17 mouse cellular contexts compared by ENCODE assay signal in genomic region chr13:107577272-107577671, GRCm38 (mm10).
A peak's percentile ranks its signal among the peaks of the same experiment; 100 is the strongest.
DNase-seq lines count a peak whose midpoint lies in the region; ATAC-seq and TF ChIP-seq lines count a peak whose summit lies in the region.
"Had no signal": no experiment of that assay in that cellular context is flagged by ENCODE, and none has a peak within 500 bp of the region (broad histone marks: within the 10 kb centered on the region; RNA-seq: fewer than 3 reads in every experiment).

No protein-coding gene starts in this region.

- no peak for TF ChIP-seq CTCF in liver, embryonic 14.5 days (IDR thresholded peaks at IDR 0.05; ENCODE audit: low read depth)

- no peak for ATAC-seq in midbrain, embryonic 11.5 days (ENCODE audit: low FRiP score)
- no peak for ATAC-seq in midbrain, embryonic 16.5 days
- ATAC-seq in liver, embryonic 14.5 days (ENCODE audit: insufficient read depth): peak; percentile 96
- ATAC-seq: midbrain, embryonic 15.5 days had no signal

- H3K9me3 ChIP-seq in midbrain, embryonic 11.5 days (ENCODE audit: control insufficient read depth, low read length): no peaks in the 10 kb centered on the region
- no peaks in the 10 kb centered on the region for H3K9me3 ChIP-seq in midbrain, embryonic 16.5 days (replicated peaks; ENCODE audit: control insufficient read depth, low read length, poor library complexity, severe bottlenecking)
- H3K9me3 ChIP-seq in erythroblast, embryonic 14.5 days (ENCODE audit: control insufficient read depth, low read length): no peaks in the 10 kb centered on the region
- no peaks in the 10 kb centered on the region for H3K9me3 ChIP-seq in liver, embryonic 14.5 days (ENCODE audit: control insufficient read depth, low read length)
- H3K9me3 ChIP-seq: embryonic facial prominence, embryonic 12.5 days; forebrain, embryonic 10.5 days; hindbrain, embryonic 13.5 days; midbrain, embryonic 15.5 days had no signal

- H3K4me3 ChIP-seq in midbrain, embryonic 11.5 days (ENCODE audit: low read depth, low read length): no peak overlapping the region
- no peak overlapping the region for H3K4me3 ChIP-seq in midbrain, embryonic 16.5 days (ENCODE audit: low read depth, low read length)
- H3K4me3 ChIP-seq in erythroblast, embryonic 14.5 days (replicated peaks): peak overlapping the region; percentile 38
- peak overlapping the region; percentile 6 to 27; a peak in 2 of 4 replicates for H3K4me3 ChIP-seq in liver, embryonic 14.5 days (ENCODE audit: insufficient read depth in 1 of 2, low read depth in 2 of 2, low read length in 2 of 2)
- H3K4me3 ChIP-seq: embryonic facial prominence, embryonic 12.5 days; forebrain, embryonic 10.5 days; hindbrain, embryonic 13.5 days; midbrain, embryonic 15.5 days had no signal

- no peaks in the 10 kb centered on the region for H3K36me3 ChIP-seq in midbrain, embryonic 11.5 days (ENCODE audit: control insufficient read depth, insufficient read depth, low read length)
- H3K36me3 ChIP-seq in midbrain, embryonic 16.5 days (ENCODE audit: control insufficient read depth, insufficient read depth, low read length): no peaks in the 10 kb centered on the region
- no peaks in the 10 kb centered on the region for H3K36me3 ChIP-seq in erythroblast, embryonic 14.5 days (ENCODE audit: control insufficient read depth)
- H3K36me3 ChIP-seq in liver, embryonic 14.5 days (replicated peaks; ENCODE audit: control insufficient read depth, insufficient read depth, low read depth): no peaks in the 10 kb centered on the region
- H3K36me3 ChIP-seq: embryonic facial prominence, embryonic 12.5 days; forebrain, embryonic 10.5 days; hindbrain, embryonic 13.5 days; midbrain, embryonic 15.5 days had no signal

- no peak overlapping the region for H3K27ac ChIP-seq in midbrain, embryonic 11.5 days (ENCODE audit: low read depth, low read length)
- H3K27ac ChIP-seq in midbrain, embryonic 16.5 days (ENCODE audit: low read length): no peak overlapping the region
- peak overlapping the region; percentile 65 for H3K27ac ChIP-seq in liver, embryonic 14.5 days
- H3K27ac ChIP-seq: embryonic facial prominence, embryonic 12.5 days; hindbrain, embryonic 13.5 days; midbrain, embryonic 15.5 days had no signal

- H3K4me1 ChIP-seq in midbrain, embryonic 11.5 days (ENCODE audit: control insufficient read depth, insufficient read depth, low read length): no peaks in the 10 kb centered on the region
- H3K4me1 ChIP-seq in midbrain, embryonic 16.5 days (ENCODE audit: control insufficient read depth, insufficient read depth, low read length): no peaks in the 10 kb centered on the region
- peaks cover 43% of the 10 kb centered on the region for H3K4me1 ChIP-seq in erythroblast, embryonic 14.5 days (ENCODE audit: control insufficient read depth)
- peaks cover 19 to 35% of the 10 kb centered on the region in 2 experiments for H3K4me1 ChIP-seq in liver, embryonic 14.5 days (replicated peaks; ENCODE audit: control insufficient read depth in 2 of 2, insufficient read depth in 2 of 2, low read length in 1 of 2)
- H3K4me1 ChIP-seq: embryonic facial prominence, embryonic 12.5 days; forebrain, embryonic 10.5 days; hindbrain, embryonic 13.5 days; midbrain, embryonic 15.5 days had no signal

- 86% methylated on average over 4 of the region's 4 CpGs for WGBS in midbrain, embryonic 11.5 days
- WGBS in midbrain, embryonic 16.5 days: 74% methylated on average over 4 of the region's 4 CpGs
- WGBS in liver, embryonic 14.5 days (ENCODE audit: insufficient replicate concordance): 9% methylated on average over 4 of the region's 4 CpGs

- H3K4me2 ChIP-seq in midbrain, embryonic 11.5 days: no peak overlapping the region
- H3K4me2 ChIP-seq in midbrain, embryonic 16.5 days (ENCODE audit: low read length): no peak overlapping the region
- peak overlapping the region; percentile 61 for H3K4me2 ChIP-seq in liver, embryonic 14.5 days (ENCODE audit: low read depth)
- H3K4me2 ChIP-seq: embryonic facial prominence, embryonic 12.5 days; hindbrain, embryonic 13.5 days; midbrain, embryonic 15.5 days had no signal

- H3K9ac ChIP-seq in midbrain, embryonic 11.5 days (ENCODE audit: low read length): no peak overlapping the region
- H3K9ac ChIP-seq in midbrain, embryonic 16.5 days (ENCODE audit: low read depth, low read length): no peak overlapping the region
- H3K9ac ChIP-seq in liver, embryonic 14.5 days (replicated peaks): peak overlapping the region; percentile 27; the same call in 1 of the 2 replicates
- H3K9ac ChIP-seq: embryonic facial prominence, embryonic 12.5 days; hindbrain, embryonic 13.5 days; midbrain, embryonic 15.5 days had no signal

- peak; percentile 85 for TF ChIP-seq EP300 in liver, embryonic 14.5 days (IDR thresholded peaks at IDR 0.05; ENCODE audit: low read depth)

- no peaks in the 10 kb centered on the region for H3K27me3 ChIP-seq in midbrain, embryonic 11.5 days (ENCODE audit: control insufficient read depth, insufficient read depth, low read length)
- H3K27me3 ChIP-seq in midbrain, embryonic 16.5 days (ENCODE audit: control insufficient read depth, insufficient read depth, low read depth, low read length): no peaks in the 10 kb centered on the region
- H3K27me3 ChIP-seq in erythroblast, embryonic 14.5 days (ENCODE audit: control insufficient read depth): no peaks in the 10 kb centered on the region
- H3K27me3 ChIP-seq in liver, embryonic 14.5 days (ENCODE audit: control insufficient read depth, insufficient read depth, low read length): no peaks in the 10 kb centered on the region
- H3K27me3 ChIP-seq: embryonic facial prominence, embryonic 12.5 days; hindbrain, embryonic 13.5 days; midbrain, embryonic 15.5 days had no signal

- peak; percentile 53 for DNase-seq in midbrain, embryonic 11.5 days (ENCODE audit: low spot score, missing footprints)
- DNase-seq in liver, embryonic 14.5 days (ENCODE audit: low read depth in 3 of 3, low spot score in 3 of 3): peak; percentile 47 to 53 (median 49)
- no peak for DNase-seq in kidney, postnatal 10 days
- no peak for DNase-seq in adrenal gland, postnatal 4 days (ENCODE audit: low spot score in 2 of 2)
- DNase-seq in right cerebral cortex, postnatal 14 days: no peak
- DNase-seq: cerebellum, adult 11-12 months; gastrocnemius, postnatal 25 days; kidney, adult 9 months; lung, adult 18-20 months; lung, postnatal 36 days; right cerebral cortex, adult 18-20 months had no signal

Comparison
In these comparisons a context has a peak if more than half of its experiments do, and no peak if none do; other contexts are left out.
1. DNase-seq: peak in midbrain, embryonic 11.5 days (single experiment) and liver, embryonic 14.5 days (3 of 3); none in kidney, postnatal 10 days (single experiment), adrenal gland, postnatal 4 days (0 of 2) and right cerebral cortex, postnatal 14 days (single experiment).
2. H3K4me3 ChIP-seq: peak in erythroblast, embryonic 14.5 days (single experiment) and liver, embryonic 14.5 days (2 of 2); none in midbrain, embryonic 11.5 days (single experiment) and midbrain, embryonic 16.5 days (single experiment).